Mouse (Mus musculus) cerebellum, adult 2 months (tissue): ENCODE data around the gene Osbpl11. TPM values are rescaled to one million over a fixed set of nuclear protein-coding genes. Genes with fewer than 3 reads are reported as not detected.
A peak's percentile ranks its signal among the peaks of the same experiment; 100 is the strongest.
"Not testable (repeated sequence)": the region's sequence is repeated elsewhere in the genome, so short reads cannot be mapped to it uniquely, and the experiment has no call there.

ENCODE experiments used
- DNase-seq, 2 experiments: peaks; one replicate each; pipeline ENCODE4 v3.0.0; 2021
- H3K27ac ChIP-seq: fragments of 200-500 bp; 2 replicates; pipeline ENCODE4 v1.5.1; 2012; ENCODE audit warnings: low read length, control low read depth, inconsistent platforms; ENCODE audit not compliant: insufficient read depth
- H3K27me3 ChIP-seq: fragments of 200-500 bp; 2 replicates; pipeline ENCODE4 v1.6.1; 2012; ENCODE audit warnings: inconsistent platforms, mild to moderate bottlenecking, low read length, moderate library complexity; ENCODE audit not compliant: control insufficient read depth, insufficient read depth
- H3K4me1 ChIP-seq: fragments of 200-500 bp; 2 replicates; pipeline ENCODE4 v1.6.1; 2011; ENCODE audit warnings: low read length; ENCODE audit not compliant: control insufficient read depth, insufficient read depth
- H3K4me3 ChIP-seq: fragments of 200-500 bp; replicated peaks from 2 replicates; pipeline ENCODE3; 2011; ENCODE audit warnings: mild to moderate bottlenecking, low read depth, low read length, control low read depth; ENCODE audit not compliant: insufficient read depth
- CTCF ChIP-seq: fragments of 200-500 bp; IDR thresholded peaks from 2 replicates; pipeline ENCODE4 v1.5.1; 2011; ENCODE audit warnings: low read depth, mild to moderate bottlenecking, control low read depth, low read length, moderate library complexity, borderline replicate concordance; ENCODE audit not compliant: insufficient read depth
- POLR2A ChIP-seq: fragments of 200-500 bp; IDR thresholded peaks from 2 replicates; pipeline ENCODE4 v1.6.1; 2011; ENCODE audit warnings: low read length, control low read depth, borderline replicate concordance; ENCODE audit not compliant: insufficient read depth
- WGBS: fragments of 180-500 bp; shearing (Covaris S2); methylation state at CpG from one replicate; pipeline ENCODE4 v1.1.7; 2018; 5-methylcytosine and 5-hydroxymethylcytosine counted together
- polyA plus RNA-seq: library from polyadenylated mRNA; depleted of rRNA; stranded (reverse); fragments of >200 nt; gene quantifications from 2 replicates; pipeline ENCODE4 v1.2.3, GENCODE M21; 2012

Osbpl11 gene
- polyA plus RNA-seq, 1 experiment = 12.8 TPM

- Histone ChIP-seq H3K27ac (no peak overlapping the region), H3K4me3 (peak overlapping the region; percentile 26), H3K4me1 (no peaks in the 10 kb centered on the region), H3K27me3 (no peaks in the 10 kb centered on the region)
- 26% methylated on average over 17 of the region's 17 CpGs for WGBS
- TF ChIP-seq POLR2A (no peak), CTCF (no peak)
- peak; percentile 35 for DNase-seq
Observed at GRCm38 (mm10) chr16:33178278-33179074, 6.4 kb upstream of the Osbpl11 start.

- H3K27me3 ChIP-seq = not testable (repeated sequence)
Observed at GRCm38 (mm10) chr16:33179222-33179621, 5.6 kb upstream of the Osbpl11 start.

GRCm38 (mm10) chr16:33179911-33180310 lies 5.0 kb upstream of the Osbpl11 start:
- WGBS = 85% methylated on average over 3 of the region's 3 CpGs
- Histone ChIP-seq H3K27me3 (no peaks in the 10 kb centered on the region), H3K4me1 (no peaks in the 10 kb centered on the region), H3K27ac (no peak overlapping the region), H3K4me3 (no peak overlapping the region)
- no peak for DNase-seq
- TF ChIP-seq CTCF (no peak), POLR2A (no peak)

More at GRCm38 (mm10) chr16:33179222-33179621, 5.6 kb upstream of the Osbpl11 start:
- H3K4me3 ChIP-seq, DNase-seq, H3K4me1 ChIP-seq, H3K27ac ChIP-seq: not testable (repeated sequence)
- WGBS = 86% methylated on average over 10 of the region's 10 CpGs

- Histone ChIP-seq H3K27ac (no peak overlapping the region), H3K27me3 (no peaks in the 10 kb centered on the region), H3K4me3 (no peak overlapping the region), H3K4me1 (no peaks in the 10 kb centered on the region)
- no peak for DNase-seq
- TF ChIP-seq POLR2A (no peak), CTCF (no peak)
- WGBS = 76% methylated on average over 3 of the region's 3 CpGs
Observed at GRCm38 (mm10) chr16:33180793-33181192, 4.1 kb upstream of the Osbpl11 start.

GRCm38 (mm10) chr16:33185261-33186046 lies 583 bp downstream of the Osbpl11 start:
- peak; percentile 28 to 55 for DNase-seq
- TF ChIP-seq CTCF = no peak
- TF ChIP-seq POLR2A = no peak
- Histone ChIP-seq H3K4me3 (peak overlapping the region; percentile 80), H3K27ac (peak overlapping the region; percentile 89), H3K27me3 (no peaks in the 10 kb centered on the region), H3K4me1 (peaks cover 5% of the 10 kb centered on the region)
- under 1% methylated on average over 58 of the region's 59 CpGs for WGBS

GRCm38 (mm10) chr16:33186134-33186533 lies 1.3 kb downstream of the Osbpl11 start:
- H3K27me3 ChIP-seq = no peaks in the 10 kb centered on the region
- H3K27ac ChIP-seq = no peak overlapping the region
- whole genome bisulfite sequencing = 18% methylated on average over 4 of the region's 4 CpGs
- H3K4me1 ChIP-seq = peaks cover 5% of the 10 kb centered on the region
- peak overlapping the region; percentile 80 for H3K4me3 ChIP-seq
- TF ChIP-seq CTCF (no peak), POLR2A (no peak)
- no peak for DNase-seq

GRCm38 (mm10) chr16:33188076-33188475 lies 3.2 kb downstream of the Osbpl11 start:
- Histone ChIP-seq H3K4me1 (peaks cover 5% of the 10 kb centered on the region), H3K27me3 (no peaks in the 10 kb centered on the region), H3K27ac (no peak overlapping the region), H3K4me3 (no peak overlapping the region)
- TF ChIP-seq POLR2A = no peak
- TF ChIP-seq CTCF = no peak
- DNase-seq = no peak
- WGBS = 48% methylated on average over 3 of the region's 3 CpGs

GRCm38 (mm10) chr16:33191671-33192091 lies 6.8 kb downstream of the Osbpl11 start:
- WGBS = 81% methylated on average over 2 of the region's 2 CpGs
- H3K27ac ChIP-seq = no peak overlapping the region
- no peak overlapping the region for H3K4me3 ChIP-seq
- no peak for DNase-seq
- H3K4me1 ChIP-seq = peaks cover 5% of the 10 kb centered on the region
- TF ChIP-seq CTCF (no peak), POLR2A (no peak)
- H3K27me3 ChIP-seq = no peaks in the 10 kb centered on the region
